Mouse (Mus musculus) myocyte (in vitro differentiated cells): ENCODE measurements around the gene Barx1.

Experiments used
- CEBPB ChIP-seq: IDR thresholded peaks from 2 replicates; pipeline ENCODE4 v1.6.1; 2011; ENCODE audit warnings: mild to moderate bottlenecking, moderate library complexity; ENCODE audit not compliant: poor library complexity, insufficient read depth, severe bottlenecking
- MAX ChIP-seq: IDR thresholded peaks from one replicate; pipeline ENCODE4 v1.6.1; 2011; ENCODE audit warnings: low read depth, mild to moderate bottlenecking, control low read depth
- MYOD1 ChIP-seq, 3 experiments: IDR thresholded peaks; one replicate each; pipeline ENCODE4 v1.6.1; 2011; ENCODE audit warnings: control low read depth in 2 of 3, low read depth in 2 of 3, mild to moderate bottlenecking in 2 of 3, moderate library complexity in 1 of 3; ENCODE audit not compliant: insufficient read length in 2 of 3, control insufficient read depth in 1 of 3
- MYOG ChIP-seq, 3 experiments: IDR thresholded peaks; one replicate each; pipeline ENCODE4 v1.6.1; 2011; ENCODE audit warnings: control low read depth in 2 of 3, low read depth in 2 of 3, mild to moderate bottlenecking in 2 of 3; ENCODE audit not compliant: insufficient read length in 2 of 3, control insufficient read depth in 1 of 3, insufficient read depth in 1 of 3
- POLR2A ChIP-seq: IDR thresholded peaks from one replicate; pipeline ENCODE4 v1.6.1; 2011; ENCODE audit warnings: low read depth, mild to moderate bottlenecking, control low read depth, moderate library complexity; ENCODE audit not compliant: insufficient read length
- TCF12 ChIP-seq: IDR thresholded peaks from one replicate; pipeline ENCODE4 v1.6.1; 2011; ENCODE audit warnings: mild to moderate bottlenecking, control low read depth; ENCODE audit not compliant: poor library complexity, insufficient read depth, severe bottlenecking

GRCm38 (mm10) chr13:48659254-48660220 lies 3.3 kb upstream of the Barx1 start:
- TF ChIP-seq MAX: no peak
- TF ChIP-seq POLR2A: no peak
- no peak for TF ChIP-seq MYOD1 (IDR thresholded peaks at IDR 0.05; ENCODE audit: control insufficient read depth in 1 of 3, insufficient read length in 2 of 3, low read depth in 2 of 3)
- TF ChIP-seq CEBPB: no peak
- TF ChIP-seq TCF12: no peak
- TF ChIP-seq MYOG (IDR thresholded peaks at IDR 0.05; ENCODE audit: control insufficient read depth in 1 of 3, insufficient read depth in 1 of 3, insufficient read length in 2 of 3, low read depth in 2 of 3): no peak
